Mouse (Mus musculus): ENCODE results near the gene Serp2. TPM values are rescaled to one million over a fixed set of nuclear protein-coding genes. Genes with fewer than 3 reads are reported as not detected.

The Serp2 gene
- polyA plus RNA-seq (2015; fragmentation: Nextera tagmentation; extraction: Ambion mirVana): 0.58 and 0.75 TPM in 2 replicates

DNA sequence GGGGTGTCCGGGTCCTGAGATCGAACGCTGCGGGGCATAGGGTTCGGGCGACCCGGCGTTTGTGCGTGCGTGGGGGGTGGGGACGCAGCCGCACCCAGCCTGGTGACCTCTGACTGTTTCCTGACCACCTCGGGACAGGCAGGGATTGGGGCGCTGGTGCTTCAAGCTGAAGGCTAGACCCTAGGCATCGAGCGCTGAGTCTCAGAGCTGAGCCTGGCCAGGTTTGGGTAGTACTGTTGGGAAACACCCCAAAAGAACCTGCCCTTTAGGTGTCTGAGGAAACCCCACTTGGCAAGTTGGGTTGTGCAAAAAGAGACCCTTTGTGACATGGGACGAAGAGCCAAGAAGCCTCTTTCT is at the start of gene Serp2:
Gene Serp2, minus strand, starts transcription at position 38 of the 357 bp plus-strand sequence.
- TF ChIP-seq CTCF (IDR thresholded peaks at IDR 0.05; ENCODE audit: low read depth) (no peak), EP300 (IDR thresholded peaks at IDR 0.05; ENCODE audit: low read depth) (no peak)

DNA sequence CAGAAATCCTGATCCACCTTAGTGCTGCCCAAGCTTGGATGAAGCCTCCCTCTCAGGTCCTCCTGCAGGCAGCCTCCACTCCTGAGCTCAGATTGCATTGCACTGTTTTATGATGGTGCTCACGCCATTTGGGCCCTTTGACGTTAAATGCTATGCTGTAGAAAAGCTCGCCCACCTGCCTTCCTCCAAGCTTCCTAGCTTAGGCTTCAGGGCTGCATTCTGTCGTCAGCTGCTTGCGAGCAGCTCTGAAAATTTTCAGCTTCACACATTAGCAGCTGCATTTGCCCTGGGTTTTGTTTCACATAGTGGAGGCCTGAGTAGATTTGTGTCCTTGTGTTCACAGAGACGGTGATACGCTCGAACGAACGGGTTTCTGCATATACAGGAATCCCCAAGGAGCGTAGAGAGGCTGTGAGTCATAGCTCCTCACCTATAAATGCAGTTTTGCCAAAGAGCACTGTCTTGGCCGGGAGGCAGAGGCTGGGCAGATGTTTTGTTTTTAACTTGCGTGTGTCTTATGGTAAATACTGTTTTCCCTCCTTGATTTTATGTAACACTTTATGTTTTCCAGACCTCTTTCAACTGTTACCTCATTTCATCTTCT is 49.3 kb upstream of the Serp2 start:
- H3K4me3 ChIP-seq (ENCODE audit: low read depth, low read length): no peak overlapping the region
- no peaks in the 10 kb centered on the region for H3K27me3 ChIP-seq (ENCODE audit: insufficient read depth, low read length)
- H3K4me1 ChIP-seq (ENCODE audit: insufficient read depth): peaks cover 7% of the 10 kb centered on the region
- DNase-seq (no peak), ATAC-seq (no peak)
- no peak for TF ChIP-seq EP300 (IDR thresholded peaks at IDR 0.05; ENCODE audit: low read depth)
- TF ChIP-seq CTCF (IDR thresholded peaks at IDR 0.05; ENCODE audit: low read depth): no peak
- H3K9me3 ChIP-seq (ENCODE audit: low read length): no peaks in the 10 kb centered on the region
- no peak overlapping the region for H3K4me2 ChIP-seq (ENCODE audit: low read depth, low read length)
- 81% methylated on average over 13 of the region's 13 CpGs for WGBS (ENCODE audit: insufficient replicate concordance)
- H3K36me3 ChIP-seq (replicated peaks; ENCODE audit: insufficient read depth, low read length): no peaks in the 10 kb centered on the region
- no peak overlapping the region for H3K9ac ChIP-seq (replicated peaks)
- H3K27ac ChIP-seq (ENCODE audit: low read depth): no peak overlapping the region

More for the DNA sequence above, at the start of gene Serp2:
- peaks cover 23% of the 10 kb centered on the region for H3K27me3 ChIP-seq (ENCODE audit: insufficient read depth, low read length)
- peak within 1 kb of the TSS; percentile 53 for H3K4me3 ChIP-seq (ENCODE audit: low read depth, low read length)
- H3K4me1 ChIP-seq (ENCODE audit: insufficient read depth): peaks cover 14% of the 10 kb centered on the region
- H3K36me3 ChIP-seq (replicated peaks; ENCODE audit: insufficient read depth, low read length): no peaks in the 10 kb centered on the region
- peak within 1 kb of the TSS; percentile 93 for H3K4me2 ChIP-seq (ENCODE audit: low read depth, low read length)
- H3K27ac ChIP-seq (ENCODE audit: low read depth): no peak within 1 kb of the TSS
- peak within 1 kb of the TSS; percentile 55 for H3K9ac ChIP-seq (replicated peaks)
- DNase-seq: no peak
- H3K9me3 ChIP-seq (ENCODE audit: low read length): no peaks in the 10 kb centered on the region
- 9% methylated on average over 17 of the region's 17 CpGs for WGBS (ENCODE audit: insufficient replicate concordance)
- ATAC-seq: peak; percentile 35; the same call in 1 of the 2 replicates

DNA sequence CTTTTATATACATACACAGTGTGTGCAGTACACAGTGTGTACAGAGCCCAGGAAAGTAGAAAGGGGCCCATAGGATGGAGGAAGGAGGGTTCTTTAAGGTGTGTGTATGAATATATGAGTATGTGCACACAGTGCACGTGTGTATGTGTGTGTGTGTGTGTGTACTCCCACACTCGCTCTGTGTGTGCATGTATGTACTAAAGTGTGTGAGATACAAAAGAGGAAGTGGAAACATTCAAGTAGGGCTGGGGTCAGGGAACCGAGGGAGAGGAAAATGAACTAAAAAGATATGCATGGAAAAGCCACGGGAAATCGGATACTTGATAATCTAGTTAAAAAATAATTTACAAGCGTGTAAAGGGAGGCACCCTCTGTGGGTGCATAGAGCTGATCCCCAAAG is 47.3 kb upstream of the Serp2 start:
- 41% methylated on average over 6 of the region's 6 CpGs for WGBS (ENCODE audit: insufficient replicate concordance)
- TF ChIP-seq EP300 (IDR thresholded peaks at IDR 0.05; ENCODE audit: low read depth) (no peak), CTCF (IDR thresholded peaks at IDR 0.05; ENCODE audit: low read depth) (no peak)

DNA sequence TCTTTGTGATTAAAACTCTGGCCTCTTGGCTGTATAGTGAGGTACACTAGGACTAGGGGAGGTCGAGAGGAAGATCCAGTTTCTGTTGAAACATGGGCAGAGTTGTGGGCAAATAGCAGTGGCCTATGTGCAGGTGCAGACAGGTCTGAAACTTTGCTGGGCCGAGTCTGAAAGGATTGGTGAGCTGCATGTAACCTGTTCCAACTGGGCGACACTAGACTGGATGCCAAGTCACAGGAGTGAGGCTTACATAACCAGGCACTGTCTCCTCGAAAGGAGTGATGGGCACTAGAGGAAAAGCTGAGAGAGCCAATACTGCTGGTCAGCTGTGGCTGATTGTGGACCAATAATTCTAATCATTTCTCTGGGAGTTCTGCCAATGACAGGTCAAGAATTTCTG is 45.0 kb upstream of the Serp2 start:
- Histone ChIP-seq H3K27ac (ENCODE audit: low read depth) (no peak overlapping the region), H3K27me3 (ENCODE audit: insufficient read depth, low read length) (no peaks in the 10 kb centered on the region), H3K4me1 (ENCODE audit: insufficient read depth) (peaks cover 14% of the 10 kb centered on the region), H3K9me3 (ENCODE audit: low read length) (no peaks in the 10 kb centered on the region), H3K4me2 (ENCODE audit: low read depth, low read length) (no peak overlapping the region), H3K4me3 (ENCODE audit: low read depth, low read length) (no peak overlapping the region), H3K36me3 (replicated peaks; ENCODE audit: insufficient read depth, low read length) (no peaks in the 10 kb centered on the region), H3K9ac (replicated peaks) (no peak overlapping the region)
- WGBS (ENCODE audit: insufficient replicate concordance): 74% methylated on average over 4 of the region's 4 CpGs
- ATAC-seq (no peak), DNase-seq (no peak)
- TF ChIP-seq CTCF (IDR thresholded peaks at IDR 0.05; ENCODE audit: low read depth): no peak
- TF ChIP-seq EP300 (IDR thresholded peaks at IDR 0.05; ENCODE audit: low read depth): no peak

More for the DNA sequence above, 47.3 kb upstream of the Serp2 start:
- Histone ChIP-seq H3K4me2 (ENCODE audit: low read depth, low read length) (no peak overlapping the region), H3K4me1 (ENCODE audit: insufficient read depth) (peaks cover 1% of the 10 kb centered on the region), H3K9me3 (ENCODE audit: low read length) (no peaks in the 10 kb centered on the region), H3K27ac (ENCODE audit: low read depth) (no peak overlapping the region), H3K36me3 (replicated peaks; ENCODE audit: insufficient read depth, low read length) (no peaks in the 10 kb centered on the region), H3K27me3 (ENCODE audit: insufficient read depth, low read length) (no peaks in the 10 kb centered on the region), H3K4me3 (ENCODE audit: low read depth, low read length) (no peak overlapping the region), H3K9ac (replicated peaks) (no peak overlapping the region)
- no peak for ATAC-seq
- no peak for DNase-seq

DNA sequence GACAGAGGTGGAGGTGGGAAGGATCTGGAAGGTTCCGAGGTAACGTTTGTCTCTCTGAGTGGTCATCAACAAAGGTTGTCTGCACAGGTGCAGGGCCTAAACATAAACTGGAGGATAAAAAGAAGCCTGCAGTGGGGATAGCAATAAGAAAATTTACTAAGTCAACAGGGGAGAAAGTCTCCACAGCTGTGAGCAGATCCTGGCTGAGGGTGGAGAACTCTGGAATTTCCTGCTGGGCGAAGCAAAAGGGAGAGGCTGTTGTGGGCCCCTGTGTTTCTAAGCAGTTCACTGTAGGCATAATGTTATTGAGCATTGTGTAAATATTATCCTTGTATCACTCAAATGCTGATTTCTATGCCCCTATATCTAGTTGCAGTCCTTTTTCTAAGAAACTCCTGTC is 43.7 kb upstream of the Serp2 start:
- Histone ChIP-seq H3K4me2 (ENCODE audit: low read depth, low read length) (no peak overlapping the region), H3K36me3 (replicated peaks; ENCODE audit: insufficient read depth, low read length) (no peaks in the 10 kb centered on the region), H3K9ac (replicated peaks) (no peak overlapping the region), H3K27me3 (ENCODE audit: insufficient read depth, low read length) (no peaks in the 10 kb centered on the region), H3K27ac (ENCODE audit: low read depth) (no peak overlapping the region), H3K4me3 (ENCODE audit: low read depth, low read length) (no peak overlapping the region), H3K9me3 (ENCODE audit: low read length) (no peaks in the 10 kb centered on the region), H3K4me1 (ENCODE audit: insufficient read depth) (peaks cover 15% of the 10 kb centered on the region)
- ATAC-seq (no peak), DNase-seq (no peak)
- WGBS (ENCODE audit: insufficient replicate concordance): 81% methylated on average over 3 of the region's 3 CpGs
- TF ChIP-seq EP300 (IDR thresholded peaks at IDR 0.05; ENCODE audit: low read depth): no peak
- no peak for TF ChIP-seq CTCF (IDR thresholded peaks at IDR 0.05; ENCODE audit: low read depth)

DNA sequence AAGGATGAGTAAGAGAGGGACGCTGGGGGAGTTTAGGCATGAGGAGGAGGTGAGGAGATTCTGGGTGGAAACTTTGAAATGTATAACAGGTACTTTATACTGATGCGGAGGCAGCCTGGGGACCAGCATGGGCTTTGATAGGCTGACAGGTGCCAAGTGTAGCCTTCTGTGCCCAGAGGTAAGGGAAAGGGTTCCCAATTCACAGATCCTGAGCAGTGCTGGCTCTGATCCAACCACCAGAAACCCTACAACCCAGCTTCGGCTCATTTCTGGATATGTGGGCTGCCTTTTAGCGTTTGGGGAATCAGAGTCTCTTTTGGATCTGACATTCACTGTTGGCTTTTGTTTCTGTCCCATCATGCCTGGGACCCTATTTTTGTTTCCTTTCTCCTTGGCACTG is 43.0 kb upstream of the Serp2 start:
- 62% methylated on average over 4 of the region's 4 CpGs for WGBS (ENCODE audit: insufficient replicate concordance)
- Histone ChIP-seq H3K36me3 (replicated peaks; ENCODE audit: insufficient read depth, low read length) (no peaks in the 10 kb centered on the region), H3K4me1 (ENCODE audit: insufficient read depth) (peaks cover 20% of the 10 kb centered on the region), H3K27ac (ENCODE audit: low read depth) (no peak overlapping the region), H3K4me3 (ENCODE audit: low read depth, low read length) (no peak overlapping the region), H3K9ac (replicated peaks) (no peak overlapping the region), H3K27me3 (ENCODE audit: insufficient read depth, low read length) (no peaks in the 10 kb centered on the region), H3K4me2 (ENCODE audit: low read depth, low read length) (no peak overlapping the region), H3K9me3 (ENCODE audit: low read length) (no peaks in the 10 kb centered on the region)
- TF ChIP-seq EP300 (IDR thresholded peaks at IDR 0.05; ENCODE audit: low read depth) (no peak), CTCF (IDR thresholded peaks at IDR 0.05; ENCODE audit: low read depth) (no peak)
- no peak for ATAC-seq
- no peak for DNase-seq
